In genomic region chr11:77625061-77625855, GRCm38 (mm10) we compare ENCODE assay signal across 8 mouse cellular contexts. TPM values are rescaled to one million over a fixed set of nuclear protein-coding genes. Genes with fewer than 3 reads are reported as not detected.
A peak's percentile ranks its signal among the peaks of the same experiment; 100 is the strongest.
DNase-seq lines count a peak whose midpoint lies in the region; ATAC-seq and TF ChIP-seq lines count a peak whose summit lies in the region.

No protein-coding gene starts in this region.

- peak; percentile 79 for ATAC-seq in forebrain, embryonic 14.5 days
- ATAC-seq in hindbrain, embryonic 12.5 days (ENCODE audit: low FRiP score): peak; percentile 56; the same call in 1 of the 2 replicates
- ATAC-seq in megakaryocyte-erythroid progenitor cell, adult 5-6 weeks (replicated peaks; ENCODE audit: low FRiP score, low TSS enrichment, poor library complexity, severe bottlenecking): 0 out of 2 replicates have a peak, but pooled peaks have one; percentile 28
- ATAC-seq in stomach, embryonic 14.5 days (ENCODE audit: insufficient number of reproducible peaks, insufficient read depth, low FRiP score, low read depth): no peak

- no peaks in the 10 kb centered on the region for H3K27me3 ChIP-seq in ES-Bruce4 (ENCODE audit: control insufficient read depth, insufficient read depth, low read length, poor library complexity, severe bottlenecking)
- no peaks in the 10 kb centered on the region for H3K27me3 ChIP-seq in forebrain, embryonic 14.5 days (replicated peaks; ENCODE audit: control insufficient read depth, insufficient read depth, low read length)
- no peaks in the 10 kb centered on the region for H3K27me3 ChIP-seq in hindbrain, embryonic 12.5 days
- H3K27me3 ChIP-seq in stomach, embryonic 14.5 days (ENCODE audit: control insufficient read depth, insufficient read depth, low read length): no peaks in the 10 kb centered on the region

- TF ChIP-seq EP300 in ES-Bruce4 (IDR thresholded peaks at IDR 0.05; ENCODE audit: insufficient read depth, low read depth, low read length): no peak

- H3K4me2 ChIP-seq in forebrain, embryonic 14.5 days (ENCODE audit: low read length): peak overlapping the region; percentile 61
- H3K4me2 ChIP-seq in hindbrain, embryonic 12.5 days (replicated peaks): peak overlapping the region; percentile 68
- H3K4me2 ChIP-seq in stomach, embryonic 14.5 days (replicated peaks; ENCODE audit: low read depth, low read length): peak overlapping the region; percentile 66

- WGBS in forebrain, embryonic 14.5 days: 2% methylated on average over 11 of the region's 11 CpGs
- WGBS in hindbrain, embryonic 12.5 days: 5% methylated on average over 11 of the region's 11 CpGs
- WGBS in stomach, embryonic 14.5 days: 9% methylated on average over 11 of the region's 11 CpGs

- no peak for TF ChIP-seq POLR2A in ES-Bruce4 (IDR thresholded peaks at IDR 0.05; ENCODE audit: insufficient read depth, low read length)

- H3K4me3 ChIP-seq in ES-Bruce4 (ENCODE audit: low read depth, low read length): peak overlapping the region; percentile 40
- H3K4me3 ChIP-seq in forebrain, embryonic 14.5 days (ENCODE audit: low read depth, low read length): peak overlapping the region; percentile 28
- H3K4me3 ChIP-seq in hindbrain, embryonic 12.5 days: peak overlapping the region; percentile 29
- H3K4me3 ChIP-seq in stomach, embryonic 14.5 days (ENCODE audit: low read depth, low read length): peak overlapping the region; percentile 22

- TF ChIP-seq CTCF in ES-Bruce4 (IDR thresholded peaks at IDR 0.05; ENCODE audit: low read depth, low read length): no peak

- H3K9ac ChIP-seq in ES-Bruce4 (ENCODE audit: low read depth, poor library complexity, severe bottlenecking): 0 out of 2 replicates have a peak overlapping the region, but pooled peaks have one; percentile 39
- H3K9ac ChIP-seq in forebrain, embryonic 14.5 days (ENCODE audit: low read length): peak overlapping the region; percentile 50
- peak overlapping the region; percentile 47; the same call in 1 of the 2 replicates for H3K9ac ChIP-seq in hindbrain, embryonic 12.5 days
- no peak overlapping the region for H3K9ac ChIP-seq in stomach, embryonic 14.5 days (replicated peaks; ENCODE audit: low read depth, low read length)

- H3K4me1 ChIP-seq in ES-Bruce4 (ENCODE audit: control insufficient read depth, insufficient read depth, low read length): no peaks in the 10 kb centered on the region
- peaks cover 15% of the 10 kb centered on the region for H3K4me1 ChIP-seq in forebrain, embryonic 14.5 days (ENCODE audit: control insufficient read depth, insufficient read depth, low read length)
- peaks cover 19% of the 10 kb centered on the region for H3K4me1 ChIP-seq in hindbrain, embryonic 12.5 days
- H3K4me1 ChIP-seq in stomach, embryonic 14.5 days (ENCODE audit: control insufficient read depth, insufficient read depth, low read length): peaks cover 16% of the 10 kb centered on the region

- no peaks in the 10 kb centered on the region for H3K9me3 ChIP-seq in ES-Bruce4 (replicated peaks; ENCODE audit: control insufficient read depth, insufficient read depth, low read length, poor library complexity, severe bottlenecking)
- no peaks in the 10 kb centered on the region for H3K9me3 ChIP-seq in forebrain, embryonic 14.5 days (replicated peaks; ENCODE audit: control insufficient read depth, low read length)
- H3K9me3 ChIP-seq in hindbrain, embryonic 12.5 days (replicated peaks): no peaks in the 10 kb centered on the region
- H3K9me3 ChIP-seq in stomach, embryonic 14.5 days (ENCODE audit: control insufficient read depth, low read depth, low read length): no peaks in the 10 kb centered on the region

- no peaks in the 10 kb centered on the region for H3K36me3 ChIP-seq in ES-Bruce4 (ENCODE audit: control insufficient read depth, insufficient read depth, low read length, poor library complexity, severe bottlenecking)
- no peaks in the 10 kb centered on the region for H3K36me3 ChIP-seq in forebrain, embryonic 14.5 days (ENCODE audit: control insufficient read depth, insufficient read depth, low read length)
- no peaks in the 10 kb centered on the region for H3K36me3 ChIP-seq in hindbrain, embryonic 12.5 days
- no peaks in the 10 kb centered on the region for H3K36me3 ChIP-seq in stomach, embryonic 14.5 days (ENCODE audit: control insufficient read depth, insufficient read depth, low read length)

- H3K27ac ChIP-seq in ES-Bruce4 (ENCODE audit: insufficient read depth, low read length): no peak overlapping the region
- peak overlapping the region; percentile 65 for H3K27ac ChIP-seq in forebrain, embryonic 14.5 days (ENCODE audit: low read depth, low read length)
- H3K27ac ChIP-seq in hindbrain, embryonic 12.5 days: peak overlapping the region; percentile 67; the same call in 1 of the 2 replicates
- no peak overlapping the region for H3K27ac ChIP-seq in stomach, embryonic 14.5 days (ENCODE audit: low read length)

- DNase-seq in brain, adult 2 months (ENCODE audit: low read depth, low spot score): peak; percentile 83
- peak; percentile 93 for DNase-seq in forebrain, embryonic 14.5 days (ENCODE audit: low spot score)
- DNase-seq in left cerebral cortex, postnatal 36 days (ENCODE audit: low spot score in 2 of 2): peak; percentile 62 to 64
- no peak for DNase-seq in ovary, adult 18-20 months (ENCODE audit: low spot score)

- intact Hi-C loops in left cerebral cortex, postnatal 36 days (cut with DNase I): loop anchor here (2.0 to 5.0 kb wide), 3 partner anchors 38 to 132 kb away; partner anchors contain the start of gene Git1

RNA-seq across cellular contexts. Expression of gene Taok1, which starts 17.6 kb away (rescaled TPM):
- 48.1 and 50.5 TPM in 2 replicates for polyA plus RNA-seq in ES-Bruce4 (2011; ENCODE audit: insufficient read depth, insufficient read length, low read depth, missing spikeins)
- 28.5 and 32.0 TPM in 2 replicates for polyA plus RNA-seq in forebrain, embryonic 14.5 days (2014; fragmentation: Nextera tagmentation; extraction: Ambion mirVana)
- 22.3 and 23.1 TPM in 2 replicates for polyA plus RNA-seq in hindbrain, embryonic 12.5 days (2016; fragmentation: Nextera tagmentation; extraction: Ambion mirVana)
- total RNA-seq in left cerebral cortex, postnatal 36 days (2021): 100 to 1,000 TPM in 1 of 2 experiments, 10 to 100 TPM in 1; 97.1 to 107 TPM
- 15.4 and 20.3 TPM in 2 replicates for total RNA-seq in megakaryocyte-erythroid progenitor cell, adult 5-6 weeks (2014; fragmentation: Nextera tagmentation)
- total RNA-seq in megakaryocyte-erythroid progenitor cell, adult 5-6 weeks (2017): 28.9 and 39.6 TPM in 2 replicates
- 23.2 and 24.1 TPM in 2 replicates for polyA plus RNA-seq in stomach, embryonic 14.5 days (2014; fragmentation: Nextera tagmentation; extraction: Ambion mirVana)

Comparison
In these comparisons a context has a peak if more than half of its experiments do, and no peak if none do; other contexts are left out.
1. H3K27ac ChIP-seq: peak in forebrain, embryonic 14.5 days (single experiment) and hindbrain, embryonic 12.5 days (single experiment); none in ES-Bruce4 (single experiment) and stomach, embryonic 14.5 days (single experiment).
2. Peak in every context shown above with its lines, with median percentiles within 50 percentile points of each other: H3K4me3 ChIP-seq and H3K4me2 ChIP-seq.